In the genomic region with DNA sequence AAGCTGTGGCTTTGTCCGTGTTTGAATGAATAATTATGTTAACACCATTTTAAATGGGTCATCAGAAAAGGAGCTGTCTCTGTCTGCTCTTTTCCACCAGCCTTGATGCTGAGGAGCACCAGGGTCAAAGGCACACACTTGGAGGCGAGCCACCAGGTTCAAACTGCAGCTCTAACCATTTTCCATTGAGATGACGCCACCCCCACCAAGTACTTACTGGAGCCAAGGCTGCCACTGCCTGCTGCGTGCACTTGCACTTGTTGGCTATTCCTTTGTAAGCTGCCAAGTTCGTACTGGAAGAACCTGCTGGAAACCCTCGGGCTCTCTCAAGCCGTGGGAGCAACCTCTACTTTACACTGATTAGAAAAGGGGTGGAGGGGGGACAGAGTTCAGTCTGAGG, we compare ENCODE assay signal across 12 mouse cellular contexts.
A peak's percentile ranks its signal among the peaks of the same experiment; 100 is the strongest.
DNase-seq lines count a peak whose midpoint lies in the region; ATAC-seq and TF ChIP-seq lines count a peak whose summit lies in the region.
"Had no signal": no experiment of that assay in that cellular context is flagged by ENCODE, and none has a peak within 500 bp of the region (broad histone marks: within the 10 kb centered on the region; RNA-seq: fewer than 3 reads in every experiment).

No protein-coding gene starts in this region.

- H3K4me3 ChIP-seq in gastrocnemius, adult 2 months = no peak overlapping the region
- H3K4me3 ChIP-seq: heart, adult 2 months; stomach, embryonic 15.5 days had no signal

- ATAC-seq in megakaryocyte progenitor cell, adult 5-6 weeks (replicated peaks; ENCODE audit: poor library complexity) = no peak
- ATAC-seq: activated CD4-positive, CD25-positive, alpha-beta regulatory T cell, adult 4 months had no signal

- TF ChIP-seq CTCF in gastrocnemius, adult 2 months (IDR thresholded peaks at IDR 0.05) = no peak

- H3K27ac ChIP-seq in gastrocnemius, adult 2 months = no peak overlapping the region
- H3K27ac ChIP-seq: heart, adult 2 months; macrophage; stomach, embryonic 15.5 days had no signal

- intact Hi-C loops in gastrocnemius, adult 2 months (cut with DNase I) = no loop called here

- peak; percentile 19 for DNase-seq in gastrocnemius, adult 2 months
- DNase-seq in gastrocnemius, postnatal 10 days = no peak
- DNase-seq in ovary, adult 18-20 months (ENCODE audit: low spot score) = peak; percentile 31
- DNase-seq in ovary, postnatal 10 days (ENCODE audit: low spot score) = no peak
- peak; percentile 22 for DNase-seq in cerebellum, adult 9-11 months
- DNase-seq in lung, postnatal 25 days (ENCODE audit: low spot score) = peak; percentile 16
- DNase-seq in spleen, adult 12 weeks (ENCODE audit: low spot score) = no peak

Comparison
In these comparisons a context has a peak if more than half of its experiments do, and no peak if none do; other contexts are left out.
1. DNase-seq: peak in gastrocnemius, adult 2 months (single experiment), ovary, adult 18-20 months (single experiment), cerebellum, adult 9-11 months (single experiment) and lung, postnatal 25 days (single experiment); none in gastrocnemius, postnatal 10 days (single experiment), ovary, postnatal 10 days (single experiment) and spleen, adult 12 weeks (single experiment).